Mouse (Mus musculus): ENCODE results near the gene Atp2a2. TPM values are rescaled to one million over a fixed set of nuclear protein-coding genes. Genes with fewer than 3 reads are reported as not detected.
"Not testable (repeated sequence)": the region's sequence is repeated elsewhere in the genome, so short reads cannot be mapped to it uniquely, and the experiment has no call there.

The Atp2a2 gene
- polyA plus RNA-seq, 1 experiment from 2014 or later: 239 TPM

DNA sequence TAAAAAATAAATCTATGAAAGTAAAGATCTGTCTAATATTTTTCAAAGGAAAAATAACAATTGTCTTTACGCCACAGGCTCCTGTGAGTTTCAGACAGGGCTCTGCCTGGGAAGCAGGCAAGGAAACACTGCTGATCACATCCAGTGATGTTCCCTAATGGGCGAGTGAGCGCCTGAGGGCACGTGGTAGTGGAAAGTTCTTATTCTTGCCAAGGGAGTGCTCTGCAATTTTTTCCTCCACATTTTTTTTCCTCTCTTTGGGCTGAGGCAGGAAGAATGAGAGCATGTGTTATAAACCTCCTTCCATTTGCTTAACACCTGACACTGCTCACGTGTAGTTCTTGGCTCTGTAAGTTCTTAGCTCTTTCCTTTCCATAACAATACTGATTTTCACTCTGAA is 20.2 kb downstream of the Atp2a2 start:
- no peak for ATAC-seq
- POLR2A ChIA-PET: interaction anchor here (0.8 to 2.1 kb wide), 4 partner anchors 9 to 134 kb away, joined by 3 to 4 read pairs (median 4); no protein-coding TSS in a partner anchor
- no peak for TF ChIP-seq CTCF (IDR thresholded peaks at IDR 0.05)

DNA sequence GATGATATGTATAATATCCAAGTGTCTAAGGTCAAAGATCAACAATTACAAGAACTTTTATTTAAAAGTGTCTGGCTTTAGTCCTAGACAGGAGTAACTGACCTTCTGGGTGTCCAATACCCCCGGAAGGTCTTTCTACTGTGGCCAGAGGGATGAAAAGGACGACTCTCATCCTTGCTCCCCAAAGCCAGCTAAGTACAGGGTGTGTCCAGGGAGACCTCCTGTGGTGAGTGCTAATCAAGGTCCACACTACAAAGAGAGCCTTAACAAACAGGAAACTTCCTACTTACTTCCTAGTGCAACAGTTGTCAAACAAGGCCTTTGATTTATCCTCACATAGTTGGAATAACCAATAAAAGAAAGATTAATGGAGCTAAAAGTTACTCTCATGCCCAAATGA is 22.9 kb downstream of the Atp2a2 start:
- in situ Hi-C loops (cut with MboI; ENCODE audit: low pct_unique_long_range_greater_than_20kb): no loop called here
- CTCF ChIA-PET: interaction anchor here (1.0 kb wide), 1 partner anchor 12 kb away, joined by 3 read pairs; no protein-coding TSS in a partner anchor
- no peak for ATAC-seq
- H3K27me3 ChIP-seq: no peaks in the 10 kb centered on the region
- DNase-seq (ENCODE audit: low read depth, low spot score): no peak
- POLR2A ChIA-PET: interaction anchor here (0.6 kb wide), 2 partner anchors 49 to 94 kb away, joined by 3 to 4 read pairs; no protein-coding TSS in a partner anchor
- no peak for TF ChIP-seq CTCF (IDR thresholded peaks at IDR 0.05)

More for the DNA sequence above, 20.2 kb downstream of the Atp2a2 start:
- no peak for DNase-seq (ENCODE audit: low read depth, low spot score)
- no peaks in the 10 kb centered on the region for H3K27me3 ChIP-seq
- in situ Hi-C loops (cut with MboI; ENCODE audit: low pct_unique_long_range_greater_than_20kb): no loop called here
- CTCF ChIA-PET: interaction anchor here (1.3 to 1.5 kb wide), 2 partner anchors 9 to 16 kb away, joined by 4 to 6 read pairs; no protein-coding TSS in a partner anchor

DNA sequence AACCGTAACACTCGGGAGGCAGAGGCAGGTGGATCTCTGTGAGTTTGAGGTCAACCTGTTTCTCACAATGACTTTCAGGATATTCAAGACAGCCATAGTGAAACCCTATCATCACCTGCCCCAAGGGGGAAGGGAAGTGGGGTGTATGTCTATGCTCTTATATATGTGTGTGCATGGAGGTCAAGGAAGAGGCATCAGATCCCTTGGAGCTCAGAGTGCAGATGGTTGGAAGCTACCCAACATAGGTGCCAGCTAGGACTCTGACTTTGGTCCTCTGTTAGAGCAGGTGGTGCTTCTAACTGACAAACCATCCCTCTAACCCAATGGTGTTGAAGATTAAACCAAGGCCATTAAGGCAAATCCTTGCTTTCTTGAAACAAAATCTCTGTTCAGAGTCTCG is 24.5 kb downstream of the Atp2a2 start:
- in situ Hi-C loops (cut with MboI; ENCODE audit: low pct_unique_long_range_greater_than_20kb): no loop called here

DNA sequence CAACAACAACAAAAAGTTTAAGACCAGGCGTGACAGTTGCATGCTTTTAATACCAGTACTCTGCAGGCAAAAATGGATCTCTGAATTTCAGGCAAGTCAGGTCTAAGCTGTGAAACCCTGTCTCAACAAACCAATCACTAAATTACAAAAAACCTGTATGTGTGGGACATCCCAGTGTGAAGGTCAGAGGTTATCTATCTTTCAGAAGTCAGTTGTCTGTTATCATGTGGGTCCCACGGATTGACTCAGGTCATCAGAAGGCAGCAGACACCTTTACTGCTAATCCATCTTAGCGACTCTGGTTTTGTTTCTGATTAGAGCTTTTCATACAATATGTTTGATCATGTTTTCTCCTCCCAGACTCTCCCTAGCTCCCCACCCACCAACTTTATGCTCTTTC is 25.9 kb downstream of the Atp2a2 start:
- in situ Hi-C loops (cut with MboI; ENCODE audit: low pct_unique_long_range_greater_than_20kb): no loop called here
- ATAC-seq (no peak), DNase-seq (ENCODE audit: low read depth, low spot score) (no peak)
- CTCF ChIA-PET: interaction anchor here (1.2 to 3.2 kb wide), 5 partner anchors 11 to 25 kb away, joined by 3 to 10 read pairs (median 10); no protein-coding TSS in a partner anchor
- TF ChIP-seq CTCF (IDR thresholded peaks at IDR 0.05): no peak
- POLR2A ChIA-PET: no interaction called here
- no peaks in the 10 kb centered on the region for H3K27me3 ChIP-seq

More for the DNA sequence above, 24.5 kb downstream of the Atp2a2 start:
- DNase-seq (ENCODE audit: low read depth, low spot score) (no peak), ATAC-seq (no peak)
- H3K27me3 ChIP-seq: no peaks in the 10 kb centered on the region
- ChIA-PET CTCF (interaction anchor here (1.1 to 1.7 kb wide), 2 partner anchors 9 to 12 kb away, joined by 3 to 4 read pairs; no protein-coding TSS in a partner anchor), POLR2A (no interaction called here)
- no peak for TF ChIP-seq CTCF (IDR thresholded peaks at IDR 0.05)

DNA sequence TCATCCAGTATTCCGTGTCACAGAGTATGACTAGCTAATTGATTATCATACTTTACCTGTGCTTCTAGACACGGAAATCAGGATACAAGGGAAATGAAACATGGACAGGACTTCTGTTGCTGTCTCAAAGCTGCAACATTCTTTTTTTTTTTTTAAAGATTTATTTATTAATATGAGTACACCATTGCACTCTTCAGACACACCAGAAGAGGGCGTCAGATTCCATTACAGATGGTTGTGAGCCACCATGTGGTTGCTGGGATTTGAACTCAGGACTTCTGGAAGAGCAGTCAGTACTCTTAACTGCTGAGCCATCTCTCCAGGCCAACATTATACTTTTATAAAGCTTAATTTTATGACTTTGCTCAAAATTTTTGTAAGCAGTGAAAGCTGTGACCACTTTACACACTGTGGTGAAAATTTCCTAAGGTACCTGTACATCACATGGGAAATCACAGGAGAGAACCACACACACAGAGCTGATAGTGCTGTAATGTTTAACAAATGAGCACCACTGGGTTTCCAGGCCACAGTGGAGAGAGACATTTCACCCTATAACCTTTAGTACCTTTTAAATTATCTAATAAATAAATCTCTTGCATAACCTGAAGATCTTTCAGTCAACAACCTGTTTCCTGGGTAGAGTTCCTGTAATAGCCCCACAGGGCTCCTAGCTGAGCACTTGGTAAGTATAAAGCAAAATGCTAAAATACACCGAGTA is 27.2 kb downstream of the Atp2a2 start:
- ATAC-seq: no peak
- no peak for DNase-seq (ENCODE audit: low read depth, low spot score)
- ChIA-PET CTCF (interaction anchor here (0.7 to 3.2 kb wide), 12 partner anchors 9 to 174 kb away, joined by 3 to 10 read pairs (median 3); no protein-coding TSS in a partner anchor), POLR2A (interaction anchor here (0.9 kb wide), 1 partner anchor 12 kb away, joined by 4 read pairs; no protein-coding TSS in a partner anchor)
- in situ Hi-C loops (cut with MboI; ENCODE audit: low pct_unique_long_range_greater_than_20kb): no loop called here
- H3K27me3 ChIP-seq: no peaks in the 10 kb centered on the region
- peak; percentile 49 for TF ChIP-seq CTCF (IDR thresholded peaks at IDR 0.05)

DNA sequence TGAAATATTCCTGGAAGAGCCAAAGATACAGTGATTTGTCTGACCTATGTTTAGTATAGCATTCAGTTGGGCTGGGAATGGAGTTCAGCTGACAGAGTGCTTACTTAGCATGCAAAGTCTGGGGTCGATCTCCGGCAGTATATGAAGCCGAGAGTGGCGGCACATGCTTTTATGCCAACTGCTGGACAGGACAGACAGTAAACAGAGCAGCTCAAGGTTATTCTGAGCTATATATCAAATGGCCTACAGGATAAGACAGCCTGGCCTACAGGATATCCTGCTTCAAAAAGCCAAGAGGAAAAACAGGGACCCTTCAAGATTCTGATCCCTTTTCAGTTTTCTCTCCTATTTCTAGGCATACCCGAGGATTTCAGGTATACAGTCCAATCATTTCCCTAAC is 30.4 kb downstream of the Atp2a2 start:
- TF ChIP-seq CTCF (IDR thresholded peaks at IDR 0.05): no peak
- DNase-seq (ENCODE audit: low read depth, low spot score): no peak
- POLR2A ChIA-PET: interaction anchor here (1.0 kb wide), 1 partner anchor 22 kb away, joined by 3 read pairs; no protein-coding TSS in a partner anchor

DNA sequence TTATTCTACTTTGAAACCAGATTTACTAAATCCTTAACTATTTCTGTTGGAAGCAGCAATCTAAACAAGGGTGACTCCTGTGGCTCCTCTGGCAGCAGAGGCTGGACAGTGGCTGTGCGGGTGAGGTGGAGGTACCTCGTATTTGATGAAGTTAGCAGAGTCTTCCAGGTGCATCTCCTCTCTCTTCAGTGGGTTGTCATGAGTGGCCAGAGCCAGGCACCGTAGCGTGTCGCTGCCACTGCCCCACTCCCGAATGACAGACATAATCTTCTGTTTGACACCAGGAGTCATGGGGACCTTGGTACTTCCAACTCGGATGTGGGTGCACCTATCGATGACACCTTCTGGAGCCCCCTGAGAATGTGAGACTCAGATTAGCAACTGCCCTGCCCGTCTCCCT is 40.6 kb downstream of the Atp2a2 start:
- POLR2A ChIA-PET: no interaction called here
- H3K27me3 ChIP-seq: no peaks in the 10 kb centered on the region
- ATAC-seq (no peak), DNase-seq (ENCODE audit: low read depth, low spot score) (no peak)
- no peak for TF ChIP-seq CTCF (IDR thresholded peaks at IDR 0.05)
- in situ Hi-C loops (cut with MboI; ENCODE audit: low pct_unique_long_range_greater_than_20kb): no loop called here
- CTCF ChIA-PET: interaction anchor here (1.9 kb wide), 1 partner anchor 10 kb away, joined by 5 read pairs; no protein-coding TSS in a partner anchor

More for the DNA sequence above, 30.4 kb downstream of the Atp2a2 start:
- in situ Hi-C loops (cut with MboI; ENCODE audit: low pct_unique_long_range_greater_than_20kb): no loop called here
- no peaks in the 10 kb centered on the region for H3K27me3 ChIP-seq
- CTCF ChIA-PET: interaction anchor here (2.2 kb wide), 1 partner anchor 11 kb away, joined by 5 read pairs; no protein-coding TSS in a partner anchor
- ATAC-seq: no peak

DNA sequence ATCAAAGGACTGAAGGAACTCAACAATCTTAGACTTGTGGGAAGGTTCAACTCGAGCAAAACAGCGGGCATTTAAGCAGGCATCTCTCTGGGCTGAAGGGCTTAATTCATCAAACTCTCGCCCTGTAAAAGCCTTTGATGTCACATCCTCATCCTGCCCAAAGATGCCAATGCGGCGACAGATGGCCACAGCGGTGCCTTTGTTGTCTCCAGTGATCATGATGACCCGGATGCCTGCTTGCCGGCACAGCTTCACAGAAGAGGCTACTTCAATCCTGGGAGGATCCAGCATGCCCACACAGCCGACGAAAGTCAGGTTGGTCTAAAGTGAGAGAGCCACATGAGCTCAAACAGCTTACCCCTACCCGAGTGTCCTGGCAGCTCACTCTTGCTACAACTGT is 41.4 kb downstream of the Atp2a2 start:
- ATAC-seq: no peak
- no peak for TF ChIP-seq CTCF (IDR thresholded peaks at IDR 0.05)
- in situ Hi-C loops (cut with MboI; ENCODE audit: low pct_unique_long_range_greater_than_20kb): no loop called here
- no peaks in the 10 kb centered on the region for H3K27me3 ChIP-seq
- CTCF ChIA-PET: interaction anchor here (1.2 to 1.9 kb wide), 3 partner anchors 11 to 13 kb away, joined by 4 to 6 read pairs (median 5); no protein-coding TSS in a partner anchor
- POLR2A ChIA-PET: interaction anchor here (1.2 kb wide), 1 partner anchor 22 kb away, joined by 4 read pairs; no protein-coding TSS in a partner anchor
- no peak for DNase-seq (ENCODE audit: low read depth, low spot score)

DNA sequence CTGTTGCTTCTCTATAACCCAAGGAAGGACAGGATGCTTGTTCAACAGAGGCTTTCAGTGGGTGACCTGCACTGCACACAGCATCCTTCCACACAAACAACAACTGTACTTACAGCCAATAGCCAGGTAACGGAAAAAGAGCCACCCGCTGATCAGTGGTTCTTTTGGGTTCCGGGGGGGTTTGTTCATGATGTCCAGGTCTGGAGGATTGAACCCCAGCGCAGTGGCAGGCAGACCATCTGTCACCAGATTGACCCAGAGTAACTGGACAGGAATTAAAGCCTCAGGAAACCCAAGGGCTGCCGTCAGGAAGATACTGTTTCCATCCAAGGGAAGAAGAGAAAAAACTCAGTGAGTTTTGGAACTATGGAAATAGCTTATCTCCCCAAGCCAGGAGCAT is 42.7 kb downstream of the Atp2a2 start:
- H3K27me3 ChIP-seq: no peaks in the 10 kb centered on the region
- ATAC-seq (no peak), DNase-seq (ENCODE audit: low read depth, low spot score) (no peak)
- CTCF ChIA-PET: interaction anchor here (1.1 to 1.9 kb wide), 3 partner anchors 12 to 14 kb away, joined by 3 to 6 read pairs (median 5); no protein-coding TSS in a partner anchor
- POLR2A ChIA-PET: interaction anchor here (0.5 kb wide), 1 partner anchor 38 kb away, joined by 5 read pairs; no protein-coding TSS in a partner anchor
- TF ChIP-seq CTCF (IDR thresholded peaks at IDR 0.05): no peak
- in situ Hi-C loops (cut with MboI; ENCODE audit: low pct_unique_long_range_greater_than_20kb): no loop called here

DNA sequence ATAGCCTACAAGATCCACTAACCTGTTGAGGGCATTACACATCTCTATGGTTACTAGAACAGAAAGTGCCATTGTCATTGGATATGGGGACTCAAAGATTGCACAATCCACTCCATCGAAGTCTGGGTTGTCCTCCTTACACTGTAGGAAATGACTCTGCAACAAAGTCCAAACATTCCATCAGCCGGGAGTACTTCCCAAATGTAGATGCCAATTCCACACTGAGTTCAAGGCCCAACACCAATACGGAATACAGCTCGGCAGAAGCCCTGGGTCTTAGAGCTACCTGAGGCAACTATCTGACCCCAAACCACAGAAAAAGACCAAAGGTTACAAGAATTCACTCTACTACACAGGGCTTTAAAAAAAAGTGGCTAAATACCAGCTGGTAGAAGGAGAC is 44.0 kb downstream of the Atp2a2 start:
- in situ Hi-C loops (cut with MboI; ENCODE audit: low pct_unique_long_range_greater_than_20kb): no loop called here
- ATAC-seq: no peak
- no peak for TF ChIP-seq CTCF (IDR thresholded peaks at IDR 0.05)
- ChIA-PET POLR2A (no interaction called here), CTCF (interaction anchor here (1.1 to 2.9 kb wide), 2 partner anchors 12 to 17 kb away, joined by 3 to 10 read pairs; no protein-coding TSS in a partner anchor)
- no peak for DNase-seq (ENCODE audit: low read depth, low spot score)
- no peaks in the 10 kb centered on the region for H3K27me3 ChIP-seq

DNA sequence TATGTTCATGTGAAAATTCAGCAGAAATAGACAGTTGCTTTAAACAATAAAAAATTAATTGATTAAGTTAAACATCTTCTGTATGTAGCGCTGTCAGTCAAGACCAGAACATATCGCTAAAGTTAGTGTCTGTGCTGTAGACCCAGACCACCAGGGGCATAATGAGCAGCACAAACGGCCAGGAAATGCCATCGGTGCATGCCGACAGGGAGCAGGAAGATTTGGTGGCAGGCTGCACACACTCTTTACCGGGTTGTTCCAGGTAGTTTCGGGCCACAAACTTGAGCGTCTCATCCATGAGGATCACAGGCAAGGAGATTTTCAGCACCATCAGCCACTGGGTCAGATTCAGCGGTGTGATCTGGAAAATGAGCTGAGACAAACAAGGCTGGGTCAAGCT is 45.0 kb downstream of the Atp2a2 start:
- POLR2A ChIA-PET; H3K27me3 ChIP-seq; in situ Hi-C loops (cut with MboI; ENCODE audit: low pct_unique_long_range_greater_than_20kb); ATAC-seq; DNase-seq (ENCODE audit: low read depth, low spot score): not testable (repeated sequence)
- CTCF ChIA-PET: interaction anchor here (2.9 kb wide), 1 partner anchor 18 kb away, joined by 10 read pairs; no protein-coding TSS in a partner anchor
